In genomic region chr16:4878192-4878885, GRCm38 (mm10) we compare ENCODE assay signal across 8 mouse cellular contexts. TPM values are rescaled to one million over a fixed set of nuclear protein-coding genes. Genes with fewer than 3 reads are reported as not detected.
DNase-seq lines count a peak whose midpoint lies in the region; ATAC-seq and TF ChIP-seq lines count a peak whose summit lies in the region.

No protein-coding gene starts in this region.

- intact Hi-C loops in heart, adult 2 months (cut with DNase I), result loop anchor here (2.0 to 5.0 kb wide), 3 partner anchors 34 to 171 kb away; partner anchors contain the start of gene Cdip1

- DNase-seq in heart, adult 2 months, result peak; percentile 53 to 56
- no peak for DNase-seq in heart, adult 8-10 months (ENCODE audit: low spot score)
- DNase-seq in heart, postnatal 0 days (ENCODE audit: low spot score), result no peak
- no peak for DNase-seq in midbrain, embryonic 14.5 days
- peak; percentile 47 for DNase-seq in urinary bladder, adult 2 months (ENCODE audit: low spot score)
- no peak for DNase-seq in cerebellum, postnatal 4 days (ENCODE audit: low spot score in 2 of 2)

- no peak for TF ChIP-seq EP300 in heart, adult 2 months (IDR thresholded peaks at IDR 0.05; ENCODE audit: insufficient read depth, low read depth, low read length)
- TF ChIP-seq EP300 in heart, postnatal 0 days (IDR thresholded peaks at IDR 0.05; ENCODE audit: low read depth), result no peak

- peak overlapping the region; percentile 97 for H3K9ac ChIP-seq in heart, adult 2 months (ENCODE audit: low read depth, low read length)
- peak overlapping the region; percentile 83 for H3K9ac ChIP-seq in heart, postnatal 0 days (replicated peaks; ENCODE audit: low read depth, low read length)
- peak overlapping the region; percentile 84 for H3K9ac ChIP-seq in limb, embryonic 15.5 days
- H3K9ac ChIP-seq in midbrain, embryonic 14.5 days (replicated peaks; ENCODE audit: low read length), result peak overlapping the region; percentile 80

- TF ChIP-seq POLR2A in heart, adult 2 months (IDR thresholded peaks at IDR 0.05; ENCODE audit: insufficient read depth, low read depth, low read length), result 0 out of 2 replicates have a peak, but pooled peaks have one; percentile 20

- 12% methylated on average over 5 of the region's 5 CpGs for WGBS in heart, adult 2 months
- WGBS in heart, postnatal 0 days, result 11% methylated on average over 5 of the region's 5 CpGs
- WGBS in limb, embryonic 15.5 days, result 14% methylated on average over 5 of the region's 5 CpGs
- WGBS in midbrain, embryonic 14.5 days, result 28% methylated on average over 5 of the region's 5 CpGs

- H3K4me3 ChIP-seq in heart, adult 2 months, result peak overlapping the region; percentile 87
- peak overlapping the region; percentile 64 for H3K4me3 ChIP-seq in heart, postnatal 0 days (ENCODE audit: low read depth, low read length)
- H3K4me3 ChIP-seq in limb, embryonic 15.5 days, result peak overlapping the region; percentile 91
- H3K4me3 ChIP-seq in midbrain, embryonic 14.5 days (replicated peaks; ENCODE audit: low read depth, low read length), result peak overlapping the region; percentile 78

- peak overlapping the region; percentile 74 for H3K4me2 ChIP-seq in heart, postnatal 0 days (ENCODE audit: low read depth, low read length)
- peak overlapping the region; percentile 64 for H3K4me2 ChIP-seq in limb, embryonic 15.5 days
- peak overlapping the region; percentile 90 for H3K4me2 ChIP-seq in midbrain, embryonic 14.5 days (ENCODE audit: low read length)

- ATAC-seq in activated CD4-positive, CD25-positive, alpha-beta regulatory T cell, adult 4 months, result peak; percentile 39
- ATAC-seq in heart, postnatal 0 days (ENCODE audit: insufficient read depth, low read depth), result no peak
- no peak for ATAC-seq in limb, embryonic 15.5 days (ENCODE audit: insufficient number of reproducible peaks, low FRiP score, low TSS enrichment, low read depth)
- no peak for ATAC-seq in midbrain, embryonic 14.5 days (ENCODE audit: low FRiP score, low TSS enrichment)

- 0 out of 2 replicates have a peak, but pooled peaks cover 1% of the 10 kb centered on the region for H3K79me2 ChIP-seq in heart, adult 2 months (replicated peaks; ENCODE audit: control insufficient read depth, insufficient read depth, low read length)

- no peaks in the 10 kb centered on the region for H3K36me3 ChIP-seq in heart, adult 2 months (ENCODE audit: control insufficient read depth, insufficient read depth, low read length)
- H3K36me3 ChIP-seq in heart, postnatal 0 days (replicated peaks; ENCODE audit: control insufficient read depth, insufficient read depth, low read length), result peaks cover 9% of the 10 kb centered on the region; the same call in 1 of the 2 replicates
- peaks cover 33% of the 10 kb centered on the region for H3K36me3 ChIP-seq in limb, embryonic 15.5 days
- H3K36me3 ChIP-seq in midbrain, embryonic 14.5 days (ENCODE audit: control insufficient read depth, insufficient read depth, low read length), result peaks cover 16% of the 10 kb centered on the region

- peaks cover 14% of the 10 kb centered on the region for H3K4me1 ChIP-seq in heart, adult 2 months (ENCODE audit: control insufficient read depth, insufficient read depth, low read length)
- peaks cover 28% of the 10 kb centered on the region for H3K4me1 ChIP-seq in heart, postnatal 0 days (ENCODE audit: control insufficient read depth, insufficient read depth)
- peaks cover 43% of the 10 kb centered on the region for H3K4me1 ChIP-seq in limb, embryonic 15.5 days
- H3K4me1 ChIP-seq in midbrain, embryonic 14.5 days (ENCODE audit: control insufficient read depth, insufficient read depth, low read length), result peaks cover 24% of the 10 kb centered on the region

- TF ChIP-seq CTCF in heart, adult 2 months (IDR thresholded peaks at IDR 0.05), result no peak
- TF ChIP-seq CTCF in heart, postnatal 0 days (IDR thresholded peaks at IDR 0.05; ENCODE audit: low read depth), result no peak

- no peaks in the 10 kb centered on the region for H3K27me3 ChIP-seq in heart, adult 2 months (ENCODE audit: control insufficient read depth, insufficient read depth, low read length)
- H3K27me3 ChIP-seq in heart, postnatal 0 days (ENCODE audit: control insufficient read depth, insufficient read depth, low read length), result no peaks in the 10 kb centered on the region
- H3K27me3 ChIP-seq in limb, embryonic 15.5 days, result no peaks in the 10 kb centered on the region
- no peaks in the 10 kb centered on the region for H3K27me3 ChIP-seq in midbrain, embryonic 14.5 days (ENCODE audit: control insufficient read depth, insufficient read depth, low read length)

- peak overlapping the region; percentile 100 for H3K27ac ChIP-seq in heart, adult 2 months
- H3K27ac ChIP-seq in heart, postnatal 0 days (ENCODE audit: low read depth), result peak overlapping the region; percentile 98
- H3K27ac ChIP-seq in limb, embryonic 15.5 days, result peak overlapping the region; percentile 100
- H3K27ac ChIP-seq in midbrain, embryonic 14.5 days (replicated peaks; ENCODE audit: low read depth, low read length), result peak overlapping the region; percentile 97

- H3K9me3 ChIP-seq in heart, postnatal 0 days (replicated peaks; ENCODE audit: control insufficient read depth, low read length), result no peaks in the 10 kb centered on the region
- H3K9me3 ChIP-seq in limb, embryonic 15.5 days, result no peaks in the 10 kb centered on the region
- no peaks in the 10 kb centered on the region for H3K9me3 ChIP-seq in midbrain, embryonic 14.5 days (ENCODE audit: control insufficient read depth, low read length)

RNA-seq across cellular contexts. Expression of gene Ubald1, which starts 1.8 kb away (rescaled TPM):
- total RNA-seq in heart, adult 2 months (2021), result 10 to 100 TPM; 17.2 to 18.3 TPM
- polyA plus RNA-seq in heart, adult 2 months (2012; rRNA removed), result 18.2 and 24.5 TPM in 2 replicates
- total RNA-seq in heart, adult 8-10 months (2022), result 10 to 100 TPM; 14.6 to 20.6 (median 19.2) TPM
- polyA plus RNA-seq in activated CD4-positive, CD25-positive, alpha-beta regulatory T cell, adult 4 months (2017; shearing (Covaris generic)), result 10 to 100 TPM; 26.7 to 26.8 TPM
- 11.7 and 27.6 TPM in 2 replicates for total RNA-seq in heart, postnatal 0 days (2014; rRNA removed; ENCODE audit: low replicate concordance)
- 18.3 and 18.8 TPM in 2 replicates for polyA plus RNA-seq in heart, postnatal 0 days (2015; fragmentation: Nextera tagmentation; extraction: Ambion mirVana)
- 43.4 and 49.3 TPM in 2 replicates for polyA plus RNA-seq in limb, embryonic 15.5 days (2015; fragmentation: Nextera tagmentation; extraction: Ambion mirVana)
- 49.4 and 53.2 TPM in 2 replicates for polyA plus RNA-seq in midbrain, embryonic 14.5 days (2014; fragmentation: Nextera tagmentation; extraction: Ambion mirVana)
- polyA plus RNA-seq in urinary bladder, adult 2 months (2012; rRNA removed), result 21.5 and 41.1 TPM in 2 replicates

RNA-seq across cellular contexts. Expression of gene Mgrn1, which starts 7.7 kb away (rescaled TPM):
- total RNA-seq in heart, adult 2 months (2021), result 100 to 1,000 TPM; 148 to 168 TPM
- polyA plus RNA-seq in heart, adult 2 months (2012; rRNA removed), result 274 and 284 TPM in 2 replicates
- total RNA-seq in heart, adult 8-10 months (2022), result 100 to 1,000 TPM; 166 to 200 (median 185) TPM
- polyA plus RNA-seq in activated CD4-positive, CD25-positive, alpha-beta regulatory T cell, adult 4 months (2017; shearing (Covaris generic)), result 10 to 100 TPM; 25.9 to 33.6 TPM
- total RNA-seq in heart, postnatal 0 days (2014; rRNA removed; ENCODE audit: low replicate concordance), result 214 and 223 TPM in 2 replicates
- polyA plus RNA-seq in heart, postnatal 0 days (2015; fragmentation: Nextera tagmentation; extraction: Ambion mirVana), result 138 and 159 TPM in 2 replicates
- polyA plus RNA-seq in limb, embryonic 15.5 days (2015; fragmentation: Nextera tagmentation; extraction: Ambion mirVana), result 85.9 and 89.9 TPM in 2 replicates
- 117 and 123 TPM in 2 replicates for polyA plus RNA-seq in midbrain, embryonic 14.5 days (2014; fragmentation: Nextera tagmentation; extraction: Ambion mirVana)
- polyA plus RNA-seq in urinary bladder, adult 2 months (2012; rRNA removed), result 84.0 and 91.8 TPM in 2 replicates

RNA-seq across cellular contexts. Expression of gene 4930562C15Rik, which starts 43.1 kb away (rescaled TPM):
- not detected for total RNA-seq in heart, adult 2 months (2021)
- polyA plus RNA-seq in heart, adult 2 months (2012; rRNA removed), result 0.23 TPM in 1 of 2 replicates, not detected in the other
- total RNA-seq in heart, adult 8-10 months (2022), result not detected
- polyA plus RNA-seq in activated CD4-positive, CD25-positive, alpha-beta regulatory T cell, adult 4 months (2017; shearing (Covaris generic)), result 1 to 10 TPM in 1 of 2 experiments, under 1 TPM in 1; 0.88 to 1.4 TPM
- total RNA-seq in heart, postnatal 0 days (2014; rRNA removed; ENCODE audit: low replicate concordance), result not detected in 2 replicates
- polyA plus RNA-seq in heart, postnatal 0 days (2015; fragmentation: Nextera tagmentation; extraction: Ambion mirVana), result 0.08 and 0.12 TPM in 2 replicates
- polyA plus RNA-seq in limb, embryonic 15.5 days (2015; fragmentation: Nextera tagmentation; extraction: Ambion mirVana), result 0.24 and 0.88 TPM in 2 replicates
- 0.42 and 0.61 TPM in 2 replicates for polyA plus RNA-seq in midbrain, embryonic 14.5 days (2014; fragmentation: Nextera tagmentation; extraction: Ambion mirVana)
- polyA plus RNA-seq in urinary bladder, adult 2 months (2012; rRNA removed), result 0.09 TPM in 1 of 2 replicates, not detected in the other

Comparison
In these comparisons a context has a peak if more than half of its experiments do, and no peak if none do; other contexts are left out.
1. DNase-seq: peak in heart, adult 2 months (2 of 2) and urinary bladder, adult 2 months (single experiment); none in heart, adult 8-10 months (single experiment), heart, postnatal 0 days (single experiment), midbrain, embryonic 14.5 days (single experiment) and cerebellum, postnatal 4 days (0 of 2).
2. Peak in every context shown above with its lines, with median percentiles within 50 percentile points of each other: H3K27ac ChIP-seq, H3K4me3 ChIP-seq, H3K9ac ChIP-seq and H3K4me2 ChIP-seq.